Comparison of ENCODE assay signal across 8 mouse cellular contexts in the genomic region with DNA sequence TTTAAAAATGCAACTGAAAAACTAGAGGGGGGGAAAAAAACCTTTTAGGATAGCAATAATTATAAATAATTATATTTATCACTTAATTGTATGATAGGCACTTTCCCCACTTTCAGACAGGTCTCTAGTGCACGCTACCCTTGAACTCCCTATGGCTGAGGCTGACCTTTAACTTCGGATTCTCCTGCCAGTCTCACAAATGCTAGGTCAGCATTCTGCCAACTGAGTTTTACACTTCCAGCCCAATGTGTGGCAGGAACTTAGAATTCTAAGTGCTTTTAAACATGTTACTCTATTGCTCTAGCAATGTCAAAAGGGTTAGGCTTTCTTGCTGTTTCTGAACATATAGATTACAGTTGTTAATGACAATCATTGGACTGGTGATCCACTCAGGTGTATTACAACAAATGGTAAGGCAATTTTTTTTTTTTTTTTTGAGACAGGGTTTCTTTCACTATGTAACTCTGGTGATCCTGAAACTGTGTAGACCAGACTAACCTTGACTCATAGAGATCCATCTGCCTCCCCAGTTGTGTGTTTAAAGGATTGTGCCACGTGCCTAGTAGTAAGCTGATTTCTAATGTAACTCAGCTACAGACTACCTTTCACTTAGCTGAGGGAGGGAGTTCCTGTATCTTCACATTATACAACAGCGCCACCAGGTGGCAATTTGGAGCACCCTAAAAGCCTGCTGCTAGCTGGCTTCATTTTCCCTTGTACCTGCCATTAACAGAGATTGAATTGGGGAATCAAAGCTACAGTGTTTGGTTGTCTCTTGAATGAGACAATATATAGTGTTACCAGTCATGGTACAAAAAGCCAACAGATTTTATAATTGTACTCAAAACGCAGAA. TPM values are rescaled to one million over a fixed set of nuclear protein-coding genes. Genes with fewer than 3 reads are reported as not detected.
DNase-seq lines count a peak whose midpoint lies in the region; ATAC-seq and TF ChIP-seq lines count a peak whose summit lies in the region.

No protein-coding gene starts in this region.

- TF ChIP-seq RAD21 in CH12.LX (IDR thresholded peaks at IDR 0.05; ENCODE audit: low read depth, low read length): peak; percentile 86

- H3K36me3 ChIP-seq in CH12.LX (replicated peaks in 1 of 2; ENCODE audit: control insufficient read depth in 1 of 2, insufficient read depth in 1 of 2, low read length in 1 of 2): peaks cover 37 to 69% of the 10 kb centered on the region in 2 experiments
- H3K36me3 ChIP-seq in liver, embryonic 16.5 days (ENCODE audit: control insufficient read depth, insufficient read depth): peaks cover 20% of the 10 kb centered on the region
- peaks cover 35% of the 10 kb centered on the region for H3K36me3 ChIP-seq in neural tube, embryonic 15.5 days

- TF ChIP-seq CTCF in CH12.LX (conservative IDR thresholded peaks at IDR 0.05 in 1 of 2, IDR thresholded peaks at IDR 0.05 in 1 of 2; ENCODE audit: low read depth in 2 of 2, low read length in 2 of 2): peak; percentile 80 to 94

- in situ Hi-C loops in CH12.LX (cut with MboI; ENCODE audit: low pct_ligation_motif_present, low pct_unique_long_range_greater_than_20kb, low sequenced_read_pairs): loop anchor here (5.0 kb wide), 2 partner anchors 80 to 170 kb away; no protein-coding TSS in a partner anchor

- H3K9me3 ChIP-seq in CH12.LX (replicated peaks; ENCODE audit: low read length): no peaks in the 10 kb centered on the region
- no peaks in the 10 kb centered on the region for H3K9me3 ChIP-seq in liver, embryonic 16.5 days (replicated peaks; ENCODE audit: control insufficient read depth, low read length)
- H3K9me3 ChIP-seq in neural tube, embryonic 15.5 days (replicated peaks): no peaks in the 10 kb centered on the region

- no peaks in the 10 kb centered on the region for H3K27me3 ChIP-seq in CH12.LX (replicated peaks)
- H3K27me3 ChIP-seq in liver, embryonic 16.5 days (ENCODE audit: control insufficient read depth, insufficient read depth, low read depth, low read length): no peaks in the 10 kb centered on the region
- H3K27me3 ChIP-seq in neural tube, embryonic 15.5 days (replicated peaks): no peaks in the 10 kb centered on the region

- peaks cover 63% of the 10 kb centered on the region for H3K79me2 ChIP-seq in CH12.LX (replicated peaks; ENCODE audit: control insufficient read depth, extremely low read depth, insufficient read depth, poor library complexity, severe bottlenecking)

- WGBS in liver, embryonic 16.5 days (ENCODE audit: insufficient replicate concordance): 38% methylated on average over 5 of the region's 5 CpGs
- 44% methylated on average over 5 of the region's 5 CpGs for WGBS in neural tube, embryonic 15.5 days

- peaks cover 13 to 39% of the 10 kb centered on the region in 2 experiments for H3K4me1 ChIP-seq in CH12.LX (ENCODE audit: control insufficient read depth in 1 of 2, insufficient read depth in 2 of 2)
- H3K4me1 ChIP-seq in liver, embryonic 16.5 days (ENCODE audit: control insufficient read depth, low read depth, low read length): peaks cover 5% of the 10 kb centered on the region
- H3K4me1 ChIP-seq in neural tube, embryonic 15.5 days: peaks cover 15% of the 10 kb centered on the region

- DNase-seq in CH12.LX (ENCODE audit: extremely low read depth): peak; percentile 90
- DNase-seq in adrenal gland, adult 2 months: peak; percentile 78
- DNase-seq in embryo, embryonic 11 days: peak; percentile 88
- DNase-seq in gastrocnemius, postnatal 4 days (ENCODE audit: low spot score in 2 of 2): peak; percentile 63 to 77
- peak; percentile 89 for DNase-seq in kidney, postnatal 10 days
- peak; percentile 81 for DNase-seq in thymus, postnatal 0 days (ENCODE audit: low spot score)

- peak; percentile 59; the same call in 1 of the 2 replicates for ATAC-seq in liver, embryonic 16.5 days (ENCODE audit: low read depth)
- ATAC-seq in neural tube, embryonic 15.5 days (ENCODE audit: low FRiP score): peak; percentile 78

- H3K9ac ChIP-seq in CH12.LX (ENCODE audit: insufficient read depth, low read depth): no peak overlapping the region
- no peak overlapping the region for H3K9ac ChIP-seq in liver, embryonic 16.5 days (ENCODE audit: low read depth, low read length)
- no peak overlapping the region for H3K9ac ChIP-seq in neural tube, embryonic 15.5 days (replicated peaks)

- no peak overlapping the region for H3K4me2 ChIP-seq in CH12.LX (ENCODE audit: insufficient read depth, low read depth, poor library complexity, severe bottlenecking)
- H3K4me2 ChIP-seq in liver, embryonic 16.5 days (ENCODE audit: low read depth, low read length): no peak overlapping the region
- no peak overlapping the region for H3K4me2 ChIP-seq in neural tube, embryonic 15.5 days

- dilution Hi-C loops in CH12.LX (cut with MboI; ENCODE audit: extremely low pct_ligation_motif_present, extremely low pct_unique_long_range_greater_than_20kb, low sequenced_read_pairs): no loop called here

- no peak for TF ChIP-seq EP300 in CH12.LX (IDR thresholded peaks at IDR 0.05; ENCODE audit: low read length)

- H3K4me3 ChIP-seq in CH12.LX (replicated peaks in 1 of 3; ENCODE audit: low read depth in 2 of 3, low read length in 2 of 3, poor library complexity in 1 of 3): no peak overlapping the region
- H3K4me3 ChIP-seq in liver, embryonic 16.5 days (ENCODE audit: low read depth, low read length): no peak overlapping the region
- no peak overlapping the region for H3K4me3 ChIP-seq in neural tube, embryonic 15.5 days (replicated peaks)

- H3K27ac ChIP-seq in CH12.LX (ENCODE audit: insufficient read depth, low read depth): no peak overlapping the region
- no peak overlapping the region for H3K27ac ChIP-seq in liver, embryonic 16.5 days (ENCODE audit: low read length)
- H3K27ac ChIP-seq in neural tube, embryonic 15.5 days (replicated peaks): no peak overlapping the region

- 0 out of 2 replicates have a peak, but pooled peaks have one; percentile 30 for TF ChIP-seq POLR2A in CH12.LX (IDR thresholded peaks at IDR 0.05; ENCODE audit: low read depth, low read length)

TF ChIP-seq in CH12.LX, 34 proteins besides CTCF, POLR2A, EP300 and RAD21 (continues in another document):
- TF ChIP-seq NRF1 (IDR thresholded peaks at IDR 0.05; ENCODE audit: low read depth, low read length): no peak
- peak; percentile 18; the same call in 1 of the 2 replicates for TF ChIP-seq TCF12 (IDR thresholded peaks at IDR 0.05; ENCODE audit: low read depth, low read length)
- TF ChIP-seq IRF4 (IDR thresholded peaks at IDR 0.05; ENCODE audit: low read depth, low read length): peak; percentile 26; the same call in 1 of the 2 replicates
- peak; percentile 38; the same call in 1 of the 2 replicates for TF ChIP-seq ZNF384 (IDR thresholded peaks at IDR 0.05; ENCODE audit: low read depth, low read length)
- peak; percentile 49 for TF ChIP-seq BHLHE40 (IDR thresholded peaks at IDR 0.05; ENCODE audit: low read depth, low read length)
- peak; percentile 51; the same call in 1 of the 2 replicates for TF ChIP-seq MAFK (IDR thresholded peaks at IDR 0.05; ENCODE audit: insufficient replicate concordance, low read length)
- no peak for TF ChIP-seq RCOR1 (conservative IDR thresholded peaks at IDR 0.05; ENCODE audit: low read depth, low read length)
- no peak for TF ChIP-seq TBP (conservative IDR thresholded peaks at IDR 0.05; ENCODE audit: low read depth, low read length)
- no peak for TF ChIP-seq GABPA (IDR thresholded peaks at IDR 0.05; ENCODE audit: insufficient replicate concordance, low read depth, low read length)
- TF ChIP-seq UBTF (IDR thresholded peaks at IDR 0.05; ENCODE audit: low read depth, low read length): no peak
- TF ChIP-seq MAX (IDR thresholded peaks at IDR 0.05; ENCODE audit: low read length): peak; percentile 43; the same call in 1 of the 2 replicates
- peak; percentile 60 for TF ChIP-seq ELF1 (IDR thresholded peaks at IDR 0.05; ENCODE audit: low read depth, low read length)
- no peak for TF ChIP-seq KAT2A (IDR thresholded peaks at IDR 0.05; ENCODE audit: insufficient replicate concordance, low read length)
- TF ChIP-seq E2F4 (IDR thresholded peaks at IDR 0.05; ENCODE audit: insufficient replicate concordance, low read depth, low read length): no peak
- TF ChIP-seq JUN (IDR thresholded peaks at IDR 0.05; ENCODE audit: insufficient read depth, low read depth, low read length): no peak

RNA-seq across cellular contexts. Expression of a gene that starts 5.9 kb away (rescaled TPM):
- total RNA-seq in CH12.LX (2012; rRNA removed) (80.6 and 114 TPM in 2 replicates), CH12.LX (2014; rRNA removed) (152 and 156 TPM in 2 replicates)
- polyA plus RNA-seq in CH12.LX (2012; ENCODE audit: insufficient read length, low read depth): 183 and 202 TPM in 2 replicates
- total RNA-seq in adrenal gland, adult 2 months (2021): 10 to 100 TPM; 40.6 to 50.1 TPM
- 17.2 and 20.5 TPM in 2 replicates for polyA plus RNA-seq in adrenal gland, adult 2 months (2012; rRNA removed)
- 10 to 100 TPM; 20.5 to 25.4 TPM for total RNA-seq in gastrocnemius, postnatal 4 days (2021)
- 26.1 and 27.7 TPM in 2 replicates for polyA plus RNA-seq in liver, embryonic 16.5 days (2015; fragmentation: Nextera tagmentation; extraction: Ambion mirVana)
- 41.7 and 49.8 TPM in 2 replicates for polyA plus RNA-seq in neural tube, embryonic 15.5 days (2015; fragmentation: Nextera tagmentation; extraction: Ambion mirVana)
- 69.4 and 70.7 TPM in 2 replicates for polyA plus RNA-seq in thymus, postnatal 0 days (2015; fragmentation: Nextera tagmentation; extraction: Ambion mirVana)

RNA-seq across cellular contexts. Expression of a gene that starts 17.5 kb away (rescaled TPM):
- total RNA-seq in CH12.LX (2012; rRNA removed): 3.7 and 4.7 TPM in 2 replicates
- total RNA-seq in CH12.LX (2014; rRNA removed): 0.07 TPM in 1 of 2 replicates, not detected in the other
- polyA plus RNA-seq in CH12.LX (2012; ENCODE audit: insufficient read length, low read depth): 0.29 and 0.31 TPM in 2 replicates
- total RNA-seq in adrenal gland, adult 2 months (2021): under 1 TPM; 0.35 to 0.37 TPM
- 0.50 and 0.68 TPM in 2 replicates for polyA plus RNA-seq in adrenal gland, adult 2 months (2012; rRNA removed)
- total RNA-seq in gastrocnemius, postnatal 4 days (2021): 1 to 10 TPM; 2.4 to 2.5 TPM
- polyA plus RNA-seq in liver, embryonic 16.5 days (2015; fragmentation: Nextera tagmentation; extraction: Ambion mirVana): 0.02 and 0.04 TPM in 2 replicates
- 1.6 and 2.2 TPM in 2 replicates for polyA plus RNA-seq in neural tube, embryonic 15.5 days (2015; fragmentation: Nextera tagmentation; extraction: Ambion mirVana)
- 0.26 and 0.56 TPM in 2 replicates for polyA plus RNA-seq in thymus, postnatal 0 days (2015; fragmentation: Nextera tagmentation; extraction: Ambion mirVana)

RNA-seq across cellular contexts. Expression of a gene that starts 48.0 kb away (rescaled TPM):
- total RNA-seq in CH12.LX (2012; rRNA removed): 2.1 and 2.3 TPM in 2 replicates
- total RNA-seq in CH12.LX (2014; rRNA removed): 0.86 and 1.4 TPM in 2 replicates
- polyA plus RNA-seq in CH12.LX (2012; ENCODE audit: insufficient read length, low read depth): 0.95 and 1.3 TPM in 2 replicates
- 10 to 100 TPM; 21.7 to 27.9 TPM for total RNA-seq in adrenal gland, adult 2 months (2021)
- polyA plus RNA-seq in adrenal gland, adult 2 months (2012; rRNA removed): 8.4 and 10.7 TPM in 2 replicates
- total RNA-seq in gastrocnemius, postnatal 4 days (2021): 10 to 100 TPM; 32.7 to 38.7 TPM
- 1.0 and 1.3 TPM in 2 replicates for polyA plus RNA-seq in liver, embryonic 16.5 days (2015; fragmentation: Nextera tagmentation; extraction: Ambion mirVana)
- 6.6 and 8.7 TPM in 2 replicates for polyA plus RNA-seq in neural tube, embryonic 15.5 days (2015; fragmentation: Nextera tagmentation; extraction: Ambion mirVana)
- polyA plus RNA-seq in thymus, postnatal 0 days (2015; fragmentation: Nextera tagmentation; extraction: Ambion mirVana): 5.9 and 10.0 TPM in 2 replicates
